Mouse (Mus musculus): Measurements from ENCODE around the gene Habp4. TPM values are rescaled to one million over a fixed set of nuclear protein-coding genes. Genes with fewer than 3 reads are reported as not detected.

The Habp4 gene
- total and polyA plus RNA-seq, 2 experiments from 2014 or later, result 37.7 to 41.1 TPM

GRCm38 (mm10) chr13:64205186-64205585 is 43.6 kb downstream of the Habp4 start:
- no peak for DNase-seq

GRCm38 (mm10) chr13:64208146-64208545 is 46.5 kb downstream of the Habp4 start:
- Histone ChIP-seq H3K36me3 (ENCODE audit: insufficient read depth) (no peaks in the 10 kb centered on the region), H3K27ac (ENCODE audit: low read depth, low read length) (no peak overlapping the region), H3K9me3 (ENCODE audit: low read length) (no peaks in the 10 kb centered on the region), H3K9ac (no peak overlapping the region), H3K4me3 (ENCODE audit: low read depth, low read length) (no peak overlapping the region), H3K4me1 (ENCODE audit: insufficient read depth) (no peaks in the 10 kb centered on the region), H3K4me2 (ENCODE audit: low read depth) (no peak overlapping the region), H3K27me3 (ENCODE audit: insufficient read depth, low read length) (no peaks in the 10 kb centered on the region)
- TF ChIP-seq CTCF (IDR thresholded peaks at IDR 0.05; ENCODE audit: low read depth), result no peak
- DNase-seq (no peak), ATAC-seq (no peak)
- WGBS, result 90% methylated on average over 6 of the region's 6 CpGs

More at GRCm38 (mm10) chr13:64205186-64205585, 43.6 kb downstream of the Habp4 start:
- TF ChIP-seq CTCF (IDR thresholded peaks at IDR 0.05; ENCODE audit: low read depth), result no peak
- Histone ChIP-seq H3K4me3 (ENCODE audit: low read depth, low read length) (no peak overlapping the region), H3K27ac (ENCODE audit: low read depth, low read length) (no peak overlapping the region), H3K9ac (no peak overlapping the region), H3K4me2 (ENCODE audit: low read depth) (no peak overlapping the region), H3K4me1 (ENCODE audit: insufficient read depth) (no peaks in the 10 kb centered on the region), H3K27me3 (ENCODE audit: insufficient read depth, low read length) (no peaks in the 10 kb centered on the region), H3K36me3 (ENCODE audit: insufficient read depth) (no peaks in the 10 kb centered on the region), H3K9me3 (ENCODE audit: low read length) (no peaks in the 10 kb centered on the region)
- 56% methylated on average over 2 of the region's 2 CpGs for WGBS
- ATAC-seq, result no peak

DNA sequence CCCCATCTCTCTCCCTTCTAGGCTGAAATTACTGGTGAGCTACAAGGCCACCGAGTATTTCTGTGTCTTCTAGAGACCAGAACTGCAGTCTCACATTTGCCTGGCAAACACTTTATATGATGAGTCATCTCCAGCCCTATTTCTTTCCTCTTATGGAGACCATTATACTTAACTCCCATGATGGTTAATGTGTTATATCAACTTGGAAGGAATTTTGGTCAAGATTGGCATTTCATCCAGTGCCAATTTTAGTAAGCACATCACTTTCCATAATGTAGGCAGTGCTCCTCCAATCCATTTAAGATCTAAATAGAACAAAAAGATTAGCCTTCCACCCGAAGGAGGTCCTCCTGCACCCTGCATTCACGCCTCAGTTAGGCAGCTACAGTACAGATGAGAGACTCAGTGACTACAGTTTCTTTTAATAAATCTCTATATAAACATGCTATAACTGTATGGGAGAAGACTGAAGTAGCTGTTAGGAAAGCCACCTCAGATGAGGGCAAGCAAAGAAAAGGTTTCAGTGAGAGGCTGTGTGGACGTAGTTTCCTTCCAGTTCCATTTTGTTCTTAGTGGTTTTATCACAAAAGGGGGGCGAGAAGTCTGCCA is 50.5 kb downstream of the Habp4 start:
- no peak for TF ChIP-seq CTCF (IDR thresholded peaks at IDR 0.05; ENCODE audit: low read depth)
- no peak overlapping the region for H3K9ac ChIP-seq
- H3K27me3 ChIP-seq (ENCODE audit: insufficient read depth, low read length), result no peaks in the 10 kb centered on the region
- DNase-seq, result no peak
- no peak overlapping the region for H3K4me2 ChIP-seq (ENCODE audit: low read depth)
- H3K4me3 ChIP-seq (ENCODE audit: low read depth, low read length), result no peak overlapping the region
- no peaks in the 10 kb centered on the region for H3K4me1 ChIP-seq (ENCODE audit: insufficient read depth)
- H3K27ac ChIP-seq (ENCODE audit: low read depth, low read length), result no peak overlapping the region
- WGBS, result 82% methylated on average over 5 of the region's 5 CpGs
- H3K9me3 ChIP-seq (ENCODE audit: low read length), result no peaks in the 10 kb centered on the region
- H3K36me3 ChIP-seq (ENCODE audit: insufficient read depth), result no peaks in the 10 kb centered on the region
- no peak for ATAC-seq

GRCm38 (mm10) chr13:64214891-64215290 is 53.3 kb downstream of the Habp4 start:
- no peak for TF ChIP-seq CTCF (IDR thresholded peaks at IDR 0.05; ENCODE audit: low read depth)
- no peak overlapping the region for H3K4me2 ChIP-seq (ENCODE audit: low read depth)
- no peak overlapping the region for H3K27ac ChIP-seq (ENCODE audit: low read depth, low read length)
- no peaks in the 10 kb centered on the region for H3K9me3 ChIP-seq (ENCODE audit: low read length)
- peak; percentile 5 for DNase-seq
- 80% methylated on average over 5 of the region's 5 CpGs for WGBS
- H3K4me1 ChIP-seq (ENCODE audit: insufficient read depth), result no peaks in the 10 kb centered on the region
- no peaks in the 10 kb centered on the region for H3K27me3 ChIP-seq (ENCODE audit: insufficient read depth, low read length)
- no peak overlapping the region for H3K4me3 ChIP-seq (ENCODE audit: low read depth, low read length)
- ATAC-seq, result peak; percentile 79
- no peak overlapping the region for H3K9ac ChIP-seq
- no peaks in the 10 kb centered on the region for H3K36me3 ChIP-seq (ENCODE audit: insufficient read depth)

- no peak overlapping the region for H3K27ac ChIP-seq (ENCODE audit: low read depth, low read length)
- ATAC-seq (no peak), DNase-seq (no peak)
- H3K9ac ChIP-seq, result no peak overlapping the region
- H3K4me3 ChIP-seq (ENCODE audit: low read depth, low read length), result no peak overlapping the region
- TF ChIP-seq CTCF (IDR thresholded peaks at IDR 0.05; ENCODE audit: low read depth), result no peak
- no peaks in the 10 kb centered on the region for H3K27me3 ChIP-seq (ENCODE audit: insufficient read depth, low read length)
- no peaks in the 10 kb centered on the region for H3K9me3 ChIP-seq (ENCODE audit: low read length)
- H3K36me3 ChIP-seq (ENCODE audit: insufficient read depth), result no peaks in the 10 kb centered on the region
- no peak overlapping the region for H3K4me2 ChIP-seq (ENCODE audit: low read depth)
- H3K4me1 ChIP-seq (ENCODE audit: insufficient read depth), result no peaks in the 10 kb centered on the region
- 92% methylated on average over 3 of the region's 3 CpGs for WGBS
Measured at GRCm38 (mm10) chr13:64225738-64226137, 64.1 kb downstream of the Habp4 start.

- Histone ChIP-seq H3K36me3 (ENCODE audit: insufficient read depth) (no peaks in the 10 kb centered on the region), H3K4me3 (ENCODE audit: low read depth, low read length) (no peak overlapping the region), H3K9me3 (ENCODE audit: low read length) (no peaks in the 10 kb centered on the region), H3K9ac (no peak overlapping the region), H3K4me1 (ENCODE audit: insufficient read depth) (no peaks in the 10 kb centered on the region), H3K27me3 (ENCODE audit: insufficient read depth, low read length) (no peaks in the 10 kb centered on the region), H3K4me2 (ENCODE audit: low read depth) (no peak overlapping the region), H3K27ac (ENCODE audit: low read depth, low read length) (no peak overlapping the region)
- TF ChIP-seq CTCF (IDR thresholded peaks at IDR 0.05; ENCODE audit: low read depth), result no peak
- WGBS, result 91% methylated on average over 4 of the region's 4 CpGs
- no peak for DNase-seq
- no peak for ATAC-seq
Measured at GRCm38 (mm10) chr13:64226725-64227124, 65.1 kb downstream of the Habp4 start.

DNA sequence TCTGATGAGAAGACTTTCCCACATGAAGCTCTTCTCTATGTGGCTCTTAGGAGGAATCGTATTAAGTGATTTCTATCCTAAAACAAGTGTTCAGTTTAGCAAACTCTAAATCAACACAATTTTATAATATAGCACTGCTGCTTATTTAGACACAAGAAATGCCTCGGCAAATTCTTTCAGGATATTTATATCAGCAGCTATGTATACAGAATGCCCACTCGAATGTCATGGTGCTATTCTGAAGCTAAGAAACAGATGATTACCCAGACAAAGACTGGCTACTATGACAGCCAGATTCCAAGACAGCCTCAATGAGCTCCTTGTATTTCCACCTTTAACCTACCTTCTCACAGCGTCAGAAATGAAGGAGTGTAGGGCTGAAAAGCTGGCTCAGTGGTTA is 71.5 kb downstream of the Habp4 start:
- ATAC-seq (no peak), DNase-seq (no peak)
- H3K27ac ChIP-seq (ENCODE audit: low read depth, low read length), result no peak overlapping the region

More for the DNA sequence above, 71.5 kb downstream of the Habp4 start:
- TF ChIP-seq CTCF (IDR thresholded peaks at IDR 0.05; ENCODE audit: low read depth), result no peak
- no peaks in the 10 kb centered on the region for H3K9me3 ChIP-seq (ENCODE audit: low read length)
- no peak overlapping the region for H3K4me2 ChIP-seq (ENCODE audit: low read depth)
- no peaks in the 10 kb centered on the region for H3K36me3 ChIP-seq (ENCODE audit: insufficient read depth)
- H3K4me3 ChIP-seq (ENCODE audit: low read depth, low read length), result no peak overlapping the region
- no peaks in the 10 kb centered on the region for H3K27me3 ChIP-seq (ENCODE audit: insufficient read depth, low read length)
- H3K4me1 ChIP-seq (ENCODE audit: insufficient read depth), result no peaks in the 10 kb centered on the region
- no peak overlapping the region for H3K9ac ChIP-seq
- 81% methylated on average over 4 of the region's 4 CpGs for WGBS
